Mouse (Mus musculus) megakaryocyte-erythroid progenitor cell, adult 5 weeks (primary cell): Measurements from ENCODE around the gene Caln1. TPM values are rescaled to one million over a fixed set of nuclear protein-coding genes. Genes with fewer than 3 reads are reported as not detected.

Experiments
- polyA plus RNA-seq: library from polyadenylated mRNA; stranded (reverse); fragments of >175 nt; gene quantifications from 2 replicates; pipeline ENCODE4 v1.2.3, GENCODE M21; 2012

Gene Caln1
- not detected in 2 replicates for polyA plus RNA-seq

GRCm38 (mm10) chr5:130369237-130369636 lies at the start of gene Caln1:
Gene Caln1 (plus strand): TSS chr5:130369455.

DNA sequence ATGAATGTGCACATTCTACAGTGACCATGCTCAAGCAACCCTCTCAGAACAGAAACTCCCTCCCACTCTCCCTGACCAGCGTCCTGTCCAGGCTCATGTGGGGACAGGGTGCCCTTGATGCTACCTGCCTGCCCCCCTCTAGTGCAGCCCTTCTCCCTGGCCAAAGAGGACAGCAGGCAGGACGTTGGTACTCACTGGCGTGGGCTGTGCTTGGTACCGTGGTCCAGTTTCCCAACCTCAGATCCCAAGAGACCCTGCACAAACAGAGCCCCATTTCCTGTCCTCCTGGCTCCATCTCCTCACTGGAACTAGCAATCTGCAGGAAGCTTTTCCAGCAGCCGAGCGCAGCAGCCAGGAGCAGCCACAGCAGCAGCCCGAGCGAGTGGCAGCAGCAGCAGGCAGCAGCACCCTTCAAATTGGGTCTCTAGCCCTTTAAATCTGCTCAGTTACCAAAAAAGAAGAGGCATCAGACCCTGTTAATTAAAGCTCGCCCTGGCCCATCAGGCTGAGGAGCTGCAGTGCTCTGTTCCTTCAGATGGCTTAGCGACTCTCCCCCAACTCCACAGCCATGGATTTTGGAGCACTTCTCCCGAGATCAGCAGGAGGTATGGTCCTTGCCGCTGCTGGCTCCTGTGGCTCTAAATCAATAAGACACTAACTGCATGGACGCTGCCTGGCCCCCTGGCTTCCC lies 15.1 kb downstream of the Caln1 start, which contains the start of gene A330070K13Rik:
A330070K13Rik (minus strand) TSS at position 410 of the 691 bp plus-strand sequence.

Other genes starting within 250 kb of the Caln1 start
- 6.0 and 12.9 TPM in 2 replicates for gene Kctd7, start 224.6 kb upstream of the Caln1 start, polyA plus RNA-seq
- gene Rabgef1, start 197.7 kb upstream of the Caln1 start, polyA plus RNA-seq, result 35.3 and 69.0 TPM in 2 replicates
- gene Tmem248, start 152.4 kb upstream of the Caln1 start, polyA plus RNA-seq, result 50.6 and 50.8 TPM in 2 replicates
- 28.9 and 29.7 TPM in 2 replicates for gene Sbds, start 113.9 kb upstream of the Caln1 start, polyA plus RNA-seq
- 7.7 and 9.6 TPM in 2 replicates for gene Tyw1, start 113.8 kb upstream of the Caln1 start, polyA plus RNA-seq
- not detected in 2 replicates for gene A330070K13Rik, start 15.2 kb downstream of the Caln1 start, polyA plus RNA-seq